Mouse (Mus musculus): ENCODE results near the gene Inf2. TPM values are rescaled to one million over a fixed set of nuclear protein-coding genes. Genes with fewer than 3 reads are reported as not detected.

The Inf2 gene
- polyA plus RNA-seq, 1 experiment from 2014 or later = 2.5 TPM

- DNase-seq (ENCODE audit: low spot score) (peak; percentile 45), ATAC-seq (replicated peaks; ENCODE audit: low FRiP score, low read depth) (peak; percentile 76)
- no peaks in the 10 kb centered on the region for H3K9me3 ChIP-seq (replicated peaks; ENCODE audit: low read length)
These were observed 33.7 kb upstream of the Inf2 start for GRCm38 (mm10) chr12:112554900-112555299.

GRCm38 (mm10) chr12:112556531-112557060 is 32.0 kb upstream of the Inf2 start:
- Histone ChIP-seq H3K36me3 (ENCODE audit: insufficient read depth, low read length) (no peaks in the 10 kb centered on the region), H3K9me3 (replicated peaks; ENCODE audit: low read length) (no peaks in the 10 kb centered on the region), H3K4me3 (replicated peaks; ENCODE audit: low read depth, low read length) (no peak overlapping the region), H3K9ac (ENCODE audit: low read depth, low read length) (no peak overlapping the region), H3K27ac (no peak overlapping the region), H3K27me3 (ENCODE audit: insufficient read depth, low read length) (no peaks in the 10 kb centered on the region), H3K4me1 (replicated peaks; ENCODE audit: insufficient read depth, low read length) (0 out of 2 replicates have a peak, but pooled peaks cover 4% of the 10 kb centered on the region), H3K4me2 (ENCODE audit: low read length) (no peak overlapping the region)
- ATAC-seq (replicated peaks; ENCODE audit: low FRiP score, low read depth) = no peak
- WGBS = 74% methylated on average over 9 of the region's 9 CpGs
- no peak for TF ChIP-seq CTCF (IDR thresholded peaks at IDR 0.05; ENCODE audit: low read depth)
- DNase-seq (ENCODE audit: low spot score) = no peak

More at GRCm38 (mm10) chr12:112554900-112555299, 33.7 kb upstream of the Inf2 start:
- Histone ChIP-seq H3K36me3 (ENCODE audit: insufficient read depth, low read length) (no peaks in the 10 kb centered on the region), H3K4me1 (replicated peaks; ENCODE audit: insufficient read depth, low read length) (0 out of 2 replicates have a peak, but pooled peaks cover 4% of the 10 kb centered on the region), H3K9ac (ENCODE audit: low read depth, low read length) (no peak overlapping the region), H3K4me2 (ENCODE audit: low read length) (no peak overlapping the region), H3K4me3 (replicated peaks; ENCODE audit: low read depth, low read length) (no peak overlapping the region), H3K27me3 (ENCODE audit: insufficient read depth, low read length) (no peaks in the 10 kb centered on the region), H3K27ac (no peak overlapping the region)
- no peak for TF ChIP-seq CTCF (IDR thresholded peaks at IDR 0.05; ENCODE audit: low read depth)
- WGBS = 13% methylated on average over 12 of the region's 12 CpGs

GRCm38 (mm10) chr12:112557219-112557618 is 31.4 kb upstream of the Inf2 start:
- H3K36me3 ChIP-seq (ENCODE audit: insufficient read depth, low read length) = no peaks in the 10 kb centered on the region
- WGBS = 88% methylated on average over 5 of the region's 5 CpGs
- H3K9ac ChIP-seq (ENCODE audit: low read depth, low read length) = no peak overlapping the region
- 0 out of 2 replicates have a peak, but pooled peaks cover 4% of the 10 kb centered on the region for H3K4me1 ChIP-seq (replicated peaks; ENCODE audit: insufficient read depth, low read length)
- no peak for TF ChIP-seq CTCF (IDR thresholded peaks at IDR 0.05; ENCODE audit: low read depth)
- no peak overlapping the region for H3K4me3 ChIP-seq (replicated peaks; ENCODE audit: low read depth, low read length)
- DNase-seq (ENCODE audit: low spot score) (no peak), ATAC-seq (replicated peaks; ENCODE audit: low FRiP score, low read depth) (no peak)
- H3K4me2 ChIP-seq (ENCODE audit: low read length) = no peak overlapping the region
- no peaks in the 10 kb centered on the region for H3K27me3 ChIP-seq (ENCODE audit: insufficient read depth, low read length)
- no peak overlapping the region for H3K27ac ChIP-seq
- H3K9me3 ChIP-seq (replicated peaks; ENCODE audit: low read length) = no peaks in the 10 kb centered on the region

- H3K36me3 ChIP-seq (ENCODE audit: insufficient read depth, low read length) = no peaks in the 10 kb centered on the region
- DNase-seq (ENCODE audit: low spot score) = no peak
- no peak overlapping the region for H3K4me2 ChIP-seq (ENCODE audit: low read length)
- H3K27ac ChIP-seq = no peak overlapping the region
- H3K9me3 ChIP-seq (replicated peaks; ENCODE audit: low read length) = no peaks in the 10 kb centered on the region
- WGBS = 43% methylated on average over 3 of the region's 3 CpGs
- H3K27me3 ChIP-seq (ENCODE audit: insufficient read depth, low read length) = no peaks in the 10 kb centered on the region
- no peak for TF ChIP-seq CTCF (IDR thresholded peaks at IDR 0.05; ENCODE audit: low read depth)
- H3K9ac ChIP-seq (ENCODE audit: low read depth, low read length) = no peak overlapping the region
- no peak overlapping the region for H3K4me3 ChIP-seq (replicated peaks; ENCODE audit: low read depth, low read length)
- 0 out of 2 replicates have a peak, but pooled peaks cover 4% of the 10 kb centered on the region for H3K4me1 ChIP-seq (replicated peaks; ENCODE audit: insufficient read depth, low read length)
- ATAC-seq (replicated peaks; ENCODE audit: low FRiP score, low read depth) = no peak
These were observed 29.4 kb upstream of the Inf2 start for GRCm38 (mm10) chr12:112559231-112559630.

GRCm38 (mm10) chr12:112559671-112560070 is 28.9 kb upstream of the Inf2 start:
- 0 out of 2 replicates have a peak, but pooled peaks cover 4% of the 10 kb centered on the region for H3K4me1 ChIP-seq (replicated peaks; ENCODE audit: insufficient read depth, low read length)
- H3K9me3 ChIP-seq (replicated peaks; ENCODE audit: low read length) = no peaks in the 10 kb centered on the region
- H3K36me3 ChIP-seq (ENCODE audit: insufficient read depth, low read length) = no peaks in the 10 kb centered on the region
- DNase-seq (ENCODE audit: low spot score) = no peak
- no peak overlapping the region for H3K4me2 ChIP-seq (ENCODE audit: low read length)
- WGBS = 72% methylated on average over 6 of the region's 6 CpGs
- no peak overlapping the region for H3K9ac ChIP-seq (ENCODE audit: low read depth, low read length)
- no peak for ATAC-seq (replicated peaks; ENCODE audit: low FRiP score, low read depth)
- TF ChIP-seq CTCF (IDR thresholded peaks at IDR 0.05; ENCODE audit: low read depth) = no peak
- no peak overlapping the region for H3K4me3 ChIP-seq (replicated peaks; ENCODE audit: low read depth, low read length)
- H3K27ac ChIP-seq = no peak overlapping the region
- H3K27me3 ChIP-seq (ENCODE audit: insufficient read depth, low read length) = no peaks in the 10 kb centered on the region

- H3K27ac ChIP-seq = no peak overlapping the region
- H3K9ac ChIP-seq (ENCODE audit: low read depth, low read length) = no peak overlapping the region
- peak; percentile 69 for TF ChIP-seq CTCF (IDR thresholded peaks at IDR 0.05; ENCODE audit: low read depth)
- H3K4me3 ChIP-seq (replicated peaks; ENCODE audit: low read depth, low read length) = no peak overlapping the region
- no peak overlapping the region for H3K4me2 ChIP-seq (ENCODE audit: low read length)
- no peaks in the 10 kb centered on the region for H3K36me3 ChIP-seq (ENCODE audit: insufficient read depth, low read length)
- H3K9me3 ChIP-seq (replicated peaks; ENCODE audit: low read length) = no peaks in the 10 kb centered on the region
- no peaks in the 10 kb centered on the region for H3K4me1 ChIP-seq (replicated peaks; ENCODE audit: insufficient read depth, low read length)
- DNase-seq (ENCODE audit: low spot score) (peak; percentile 57), ATAC-seq (replicated peaks; ENCODE audit: low FRiP score, low read depth) (peak; percentile 69)
- H3K27me3 ChIP-seq (ENCODE audit: insufficient read depth, low read length) = no peaks in the 10 kb centered on the region
- WGBS = 36% methylated on average over 4 of the region's 5 CpGs
These were observed 28.3 kb upstream of the Inf2 start for GRCm38 (mm10) chr12:112560176-112560797.

Data from kidney, postnatal 0 days (tissue).